Mouse (Mus musculus): Measurements from ENCODE around the gene Dlg1. TPM values are rescaled to one million over a fixed set of nuclear protein-coding genes. Genes with fewer than 3 reads are reported as not detected.

The Dlg1 gene
- 58.1 and 70.3 TPM in 2 replicates for total RNA-seq (2012; rRNA removed)

DNA sequence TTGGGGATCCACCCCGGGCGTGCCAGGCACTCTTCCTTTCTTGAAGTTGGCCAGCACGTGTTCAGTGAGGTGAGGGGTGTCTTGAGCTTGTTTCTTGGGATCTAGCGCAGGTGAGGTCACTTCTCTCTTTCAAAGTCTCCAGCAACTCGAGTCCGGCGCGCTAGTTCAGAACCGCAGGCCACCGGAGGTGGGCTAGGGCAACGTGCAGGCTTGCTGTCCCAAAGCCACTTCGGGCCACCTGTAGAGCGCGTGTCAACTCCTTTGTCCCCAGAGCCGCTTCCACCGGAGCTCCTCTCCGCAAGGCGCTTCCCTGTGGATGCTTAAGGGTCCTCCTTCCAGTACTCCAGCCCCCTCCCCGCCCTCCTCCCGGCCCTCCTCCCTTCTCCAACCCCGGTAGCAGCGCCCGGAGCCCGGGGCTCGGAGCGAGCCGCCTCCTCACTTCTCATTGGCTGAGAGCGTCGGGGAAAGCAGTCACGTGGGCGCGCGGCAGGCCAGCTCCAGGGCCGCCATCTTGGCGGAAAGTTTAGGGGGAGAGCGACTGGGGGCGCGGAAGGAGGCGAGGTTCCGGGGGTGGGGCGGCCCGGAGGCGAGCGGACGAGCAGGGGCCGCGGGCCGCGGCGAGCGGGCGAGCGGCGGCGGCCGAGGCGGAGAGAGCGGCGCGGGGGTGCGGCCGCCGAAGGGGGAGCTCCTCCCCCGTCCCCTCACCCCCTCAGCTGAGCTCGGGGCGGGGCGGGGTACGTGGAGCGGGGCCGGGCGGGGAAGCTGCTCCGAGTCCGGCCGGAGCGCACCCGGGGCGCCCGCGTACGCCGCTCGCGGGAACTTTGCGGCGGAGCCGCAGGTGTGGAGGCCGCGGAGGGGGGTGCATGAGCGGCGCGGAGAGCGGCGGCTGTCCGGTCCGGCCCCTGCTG is at the start of gene Dlg1:
Dlg1 (plus strand) TSS at position 65 of the 908 bp plus-strand sequence.
- H3K36me3 ChIP-seq (ENCODE audit: control insufficient read depth, insufficient read depth, low read length, poor library complexity, severe bottlenecking) = peaks cover 3% of the 10 kb centered on the region
- in situ Hi-C loops (cut with MboI; ENCODE audit: low sequenced_read_pairs in 2 of 2, unreplicated experiment in 2 of 2) = no loop called here
- peak; percentile 92 for DNase-seq (ENCODE audit: low read depth, low spot score)
- H3K4me1 ChIP-seq (ENCODE audit: control insufficient read depth in 2 of 2, insufficient read depth in 2 of 2, low read length in 2 of 2, poor library complexity in 1 of 2) = peaks cover 2 to 9% of the 10 kb centered on the region in 2 experiments; a peak in 3 of 4 replicates
- peak within 1 kb of the TSS; percentile 99 for H3K9ac ChIP-seq (ENCODE audit: insufficient read depth, low read depth, low read length, poor library complexity, severe bottlenecking)
- TF ChIP-seq CHD2 (IDR thresholded peaks at IDR 0.05; ENCODE audit: low read depth, low read length) (no peak), ZNF384 (IDR thresholded peaks at IDR 0.05; ENCODE audit: low read depth, low read length) (no peak), ZC3H11A (IDR thresholded peaks at IDR 0.05; ENCODE audit: borderline replicate concordance, low read depth, low read length) (no peak), MAFK (IDR thresholded peaks at IDR 0.05; ENCODE audit: insufficient read depth, low read depth, low read length) (no peak), HCFC1 (IDR thresholded peaks at IDR 0.05; ENCODE audit: borderline replicate concordance, insufficient read depth, low read length) (no peak)
- H3K27ac ChIP-seq (ENCODE audit: insufficient read depth, low read depth, low read length, poor library complexity, severe bottlenecking) = peak within 1 kb of the TSS; percentile 95
- H3K9me3 ChIP-seq (ENCODE audit: control insufficient read depth, insufficient read depth, low read depth, low read length) = no peaks in the 10 kb centered on the region
- H3K4me3 ChIP-seq (ENCODE audit: insufficient read depth in 1 of 2, low read depth in 1 of 2, low read length in 2 of 2, poor library complexity in 1 of 2, severe bottlenecking in 1 of 2) = peak within 1 kb of the TSS; percentile 98 to 100

DNA sequence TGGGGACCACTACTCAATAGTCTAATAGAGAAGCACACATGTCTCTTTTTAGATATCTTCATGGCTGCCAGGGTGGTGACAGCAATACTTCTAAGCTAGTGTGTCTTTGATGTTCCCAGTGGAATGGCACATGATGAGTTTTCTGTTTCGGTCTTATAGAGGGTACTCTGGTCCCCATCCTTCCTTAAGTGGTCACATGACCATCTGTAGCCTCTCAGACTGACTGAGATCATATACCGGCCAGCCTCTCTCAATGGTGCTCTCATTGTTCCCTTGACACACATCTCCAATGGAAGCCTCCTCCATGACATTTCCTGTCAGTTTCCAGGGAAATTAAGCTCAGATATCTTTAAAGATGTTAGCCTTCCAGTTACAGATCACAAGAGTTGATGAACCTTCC is 46.9 kb upstream of the Dlg1 start:
- no peak for DNase-seq (ENCODE audit: low read depth, low spot score)
- no peak overlapping the region for H3K4me3 ChIP-seq (ENCODE audit: insufficient read depth in 1 of 2, low read depth in 1 of 2, low read length in 2 of 2, poor library complexity in 1 of 2, severe bottlenecking in 1 of 2)
- H3K27ac ChIP-seq (ENCODE audit: insufficient read depth, low read depth, low read length, poor library complexity, severe bottlenecking) = no peak overlapping the region
- in situ Hi-C loops (cut with MboI; ENCODE audit: low sequenced_read_pairs in 2 of 2, unreplicated experiment in 2 of 2) = no loop called here
- H3K9me3 ChIP-seq (ENCODE audit: control insufficient read depth, insufficient read depth, low read depth, low read length) = no peaks in the 10 kb centered on the region
- H3K36me3 ChIP-seq (ENCODE audit: control insufficient read depth, insufficient read depth, low read length, poor library complexity, severe bottlenecking) = no peaks in the 10 kb centered on the region
- TF ChIP-seq HCFC1 (IDR thresholded peaks at IDR 0.05; ENCODE audit: borderline replicate concordance, insufficient read depth, low read length) (no peak), ZNF384 (IDR thresholded peaks at IDR 0.05; ENCODE audit: low read depth, low read length) (no peak), MAFK (IDR thresholded peaks at IDR 0.05; ENCODE audit: insufficient read depth, low read depth, low read length) (no peak), ZC3H11A (IDR thresholded peaks at IDR 0.05; ENCODE audit: borderline replicate concordance, low read depth, low read length) (no peak), CHD2 (IDR thresholded peaks at IDR 0.05; ENCODE audit: low read depth, low read length) (no peak)
- H3K9ac ChIP-seq (ENCODE audit: insufficient read depth, low read depth, low read length, poor library complexity, severe bottlenecking) = no peak overlapping the region
- peaks cover 0 to 7% of the 10 kb centered on the region in 2 experiments; a peak in 1 of 4 replicates for H3K4me1 ChIP-seq (ENCODE audit: control insufficient read depth in 2 of 2, insufficient read depth in 2 of 2, low read length in 2 of 2, poor library complexity in 1 of 2)

DNA sequence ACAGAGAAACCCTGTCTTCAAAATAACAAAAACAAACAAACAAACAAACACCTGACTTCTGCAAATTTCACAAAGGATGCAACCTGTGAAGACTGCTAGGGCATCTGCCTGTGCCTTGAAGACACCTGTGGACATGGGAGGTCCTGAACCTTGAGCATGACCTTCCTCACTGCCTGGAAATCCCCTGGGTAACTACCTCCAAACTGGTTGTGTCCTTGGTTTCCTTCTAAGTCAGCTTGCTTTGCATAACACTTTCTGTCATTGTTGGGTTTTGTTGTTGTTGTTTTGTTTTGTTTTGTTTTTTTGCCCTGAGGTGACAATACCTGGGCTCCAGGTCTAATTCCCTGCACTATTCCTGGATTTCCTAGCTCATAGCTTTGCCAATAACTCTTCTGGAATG is 46.1 kb upstream of the Dlg1 start:
- Histone ChIP-seq H3K4me3 (ENCODE audit: insufficient read depth in 1 of 2, low read depth in 1 of 2, low read length in 2 of 2, poor library complexity in 1 of 2, severe bottlenecking in 1 of 2) (no peak overlapping the region), H3K9ac (ENCODE audit: insufficient read depth, low read depth, low read length, poor library complexity, severe bottlenecking) (no peak overlapping the region), H3K36me3 (ENCODE audit: control insufficient read depth, insufficient read depth, low read length, poor library complexity, severe bottlenecking) (no peaks in the 10 kb centered on the region), H3K27ac (ENCODE audit: insufficient read depth, low read depth, low read length, poor library complexity, severe bottlenecking) (no peak overlapping the region), H3K4me1 (ENCODE audit: control insufficient read depth in 2 of 2, insufficient read depth in 2 of 2, low read length in 2 of 2, poor library complexity in 1 of 2) (peaks cover 0 to 7% of the 10 kb centered on the region in 2 experiments; a peak in 1 of 4 replicates), H3K9me3 (ENCODE audit: control insufficient read depth, insufficient read depth, low read depth, low read length) (no peaks in the 10 kb centered on the region)
- DNase-seq (ENCODE audit: low read depth, low spot score) = no peak
- TF ChIP-seq MAFK (IDR thresholded peaks at IDR 0.05; ENCODE audit: insufficient read depth, low read depth, low read length) = no peak
- TF ChIP-seq HCFC1 (IDR thresholded peaks at IDR 0.05; ENCODE audit: borderline replicate concordance, insufficient read depth, low read length) = no peak
- TF ChIP-seq CHD2 (IDR thresholded peaks at IDR 0.05; ENCODE audit: low read depth, low read length) = no peak
- no peak for TF ChIP-seq ZC3H11A (IDR thresholded peaks at IDR 0.05; ENCODE audit: borderline replicate concordance, low read depth, low read length)
- TF ChIP-seq ZNF384 (IDR thresholded peaks at IDR 0.05; ENCODE audit: low read depth, low read length) = no peak
- in situ Hi-C loops (cut with MboI; ENCODE audit: low sequenced_read_pairs in 2 of 2, unreplicated experiment in 2 of 2) = no loop called here

DNA sequence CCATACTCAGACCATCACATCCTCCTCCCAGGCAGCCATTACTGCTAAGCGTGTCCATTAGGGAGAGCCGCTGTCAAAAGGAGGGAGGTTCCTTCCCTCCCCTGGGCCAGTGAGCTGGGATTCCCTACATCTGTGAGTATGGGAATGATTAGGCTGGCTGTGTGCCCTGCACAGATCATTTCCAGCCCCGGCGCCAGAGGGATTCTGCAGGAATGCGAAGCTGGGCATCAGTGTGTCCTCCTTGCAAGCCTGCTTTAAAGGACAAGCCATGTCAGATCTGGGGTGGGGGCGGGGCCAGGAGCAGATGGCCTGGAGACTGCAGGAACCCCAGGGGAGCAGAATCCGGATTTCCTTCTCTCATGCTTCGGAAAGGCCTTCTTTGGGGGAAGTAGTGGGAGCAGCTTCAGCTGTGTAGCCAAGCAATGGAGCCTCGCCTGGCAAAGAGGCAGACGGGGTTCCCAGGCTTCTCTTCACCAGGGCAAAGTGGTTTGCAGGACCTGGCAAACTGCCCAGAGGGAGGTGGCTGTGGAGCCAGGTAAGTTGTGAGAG is 45.3 kb upstream of the Dlg1 start:
- TF ChIP-seq ZC3H11A (IDR thresholded peaks at IDR 0.05; ENCODE audit: borderline replicate concordance, low read depth, low read length) (no peak), CHD2 (IDR thresholded peaks at IDR 0.05; ENCODE audit: low read depth, low read length) (no peak), MAFK (IDR thresholded peaks at IDR 0.05; ENCODE audit: insufficient read depth, low read depth, low read length) (no peak), HCFC1 (IDR thresholded peaks at IDR 0.05; ENCODE audit: borderline replicate concordance, insufficient read depth, low read length) (no peak), ZNF384 (IDR thresholded peaks at IDR 0.05; ENCODE audit: low read depth, low read length) (no peak)
- H3K9me3 ChIP-seq (ENCODE audit: control insufficient read depth, insufficient read depth, low read depth, low read length) = no peaks in the 10 kb centered on the region
- H3K4me3 ChIP-seq (ENCODE audit: insufficient read depth in 1 of 2, low read depth in 1 of 2, low read length in 2 of 2, poor library complexity in 1 of 2, severe bottlenecking in 1 of 2) = no peak overlapping the region
- H3K9ac ChIP-seq (ENCODE audit: insufficient read depth, low read depth, low read length, poor library complexity, severe bottlenecking) = no peak overlapping the region
- DNase-seq (ENCODE audit: low read depth, low spot score) = no peak
- in situ Hi-C loops (cut with MboI; ENCODE audit: low sequenced_read_pairs in 2 of 2, unreplicated experiment in 2 of 2) = no loop called here
- no peak overlapping the region for H3K27ac ChIP-seq (ENCODE audit: insufficient read depth, low read depth, low read length, poor library complexity, severe bottlenecking)
- no peaks in the 10 kb centered on the region for H3K36me3 ChIP-seq (ENCODE audit: control insufficient read depth, insufficient read depth, low read length, poor library complexity, severe bottlenecking)
- peaks cover 0 to 7% of the 10 kb centered on the region in 2 experiments; a peak in 1 of 4 replicates for H3K4me1 ChIP-seq (ENCODE audit: control insufficient read depth in 2 of 2, insufficient read depth in 2 of 2, low read length in 2 of 2, poor library complexity in 1 of 2)

Measured in ES-E14 (cell line).